Mouse (Mus musculus) small intestine, adult 2 months (tissue): Measurements from ENCODE around the gene Sh3kbp1.

Experiments
- CTCF ChIP-seq: fragments of 200-500 bp; IDR thresholded peaks from 2 replicates; pipeline ENCODE4 v1.5.1; 2012; ENCODE audit warnings: low read depth, mild to moderate bottlenecking, control low read depth, inconsistent platforms, low read length, moderate library complexity, mixed read lengths; ENCODE audit not compliant: insufficient replicate concordance, insufficient read length; ENCODE audit errors: extremely low read depth
- POLR2A ChIP-seq: fragments of 200-500 bp; IDR thresholded peaks from 2 replicates; pipeline ENCODE4 v1.6.1; 2012; ENCODE audit warnings: low read depth, mild to moderate bottlenecking, control low read depth, inconsistent platforms, low read length, moderate library complexity

DNA sequence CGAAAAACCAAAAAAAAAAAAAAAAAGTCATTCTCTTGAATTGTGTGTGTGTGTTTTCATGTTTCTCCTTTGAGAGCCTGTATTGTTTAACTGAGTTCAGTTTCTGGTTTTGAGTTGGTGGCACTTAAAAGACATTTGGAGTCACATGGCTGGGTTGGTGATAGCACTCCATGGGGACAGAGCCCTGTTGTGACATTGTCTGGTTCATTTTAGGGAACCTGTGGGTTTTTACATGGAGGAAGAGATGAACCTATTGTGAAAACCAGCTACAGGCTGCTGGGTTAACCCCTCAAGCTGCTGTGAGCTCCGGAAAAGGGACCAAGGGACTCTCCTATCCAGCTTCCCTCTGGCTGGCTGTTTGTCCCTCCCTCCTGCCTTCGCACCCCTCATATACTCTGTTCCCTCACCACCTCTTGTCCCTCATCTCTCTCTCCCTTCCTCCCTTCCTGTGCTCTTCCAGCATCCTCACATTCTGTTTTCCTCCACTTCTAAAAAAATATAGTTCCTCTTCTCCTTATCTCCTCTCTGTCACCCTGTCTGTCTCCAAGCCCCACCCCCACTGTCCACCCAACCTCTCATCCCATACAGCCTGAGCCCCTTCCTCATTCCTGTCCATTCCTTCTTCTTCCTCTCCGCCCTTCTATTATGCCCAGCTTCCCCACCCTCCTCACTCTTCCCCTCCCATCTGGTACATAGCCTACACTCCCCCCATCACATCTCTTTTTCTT, 11.6 kb downstream of the Sh3kbp1 start:
- TF ChIP-seq CTCF (no peak), POLR2A (no peak)
